Mouse (Mus musculus) gastrocnemius, postnatal 14 days (tissue): ENCODE results near the gene Ralgapa1. TPM values are rescaled to one million over a fixed set of nuclear protein-coding genes. Genes with fewer than 3 reads are reported as not detected.
"Not testable (repeated sequence)": the region's sequence is repeated elsewhere in the genome, so short reads cannot be mapped to it uniquely, and the experiment has no call there.

Experiments used
- DNase-seq: peaks from one replicate; pipeline ENCODE4 v3.0.0; 2021; ENCODE audit warnings: mixed read lengths
- intact Hi-C: fragments of 180-260 bp; cut with DNase I; formaldehyde crosslinking; loops from one replicate; pipeline ENCODE4 v1.15.1; 2025; ENCODE audit warnings: low total_unique reads
- total RNA-seq, 2 experiments: library from RNA; stranded (reverse); gene quantifications; 2 replicates each; pipeline ENCODE4 v1.2.3; 2021

Gene Ralgapa1
- total RNA-seq, 2 experiments from 2014 or later: 28.4 to 30.6 TPM

DNA sequence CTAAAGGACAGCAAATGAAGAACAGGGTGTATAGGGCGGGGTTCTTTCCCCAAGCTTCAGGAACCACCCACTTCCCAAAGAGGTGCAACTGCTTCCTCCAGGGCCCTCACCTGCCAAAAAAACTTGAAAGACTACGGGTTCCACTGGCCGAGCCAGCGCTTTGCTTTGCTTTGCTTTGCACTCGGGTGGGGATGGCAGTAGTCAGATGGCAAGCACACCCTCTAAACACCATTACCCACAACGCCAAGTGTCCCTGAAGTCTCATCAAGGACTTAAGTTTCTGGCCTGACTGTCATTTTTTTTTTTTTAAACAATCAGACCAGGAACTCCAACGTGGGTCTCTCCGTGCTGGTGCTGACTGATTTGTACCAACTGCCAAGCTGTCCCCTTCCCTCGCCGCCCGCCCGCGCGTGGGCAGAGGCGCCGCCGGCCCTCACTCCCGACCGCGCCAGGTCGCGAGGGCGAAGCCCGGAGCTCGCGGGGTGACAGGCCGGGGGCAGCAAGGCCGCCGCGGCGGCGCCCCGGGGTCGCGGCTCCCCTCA lies 777 bp downstream of the Ralgapa1 start:
- intact Hi-C loops: no loop called here
- DNase-seq: peak; percentile 32

- DNase-seq: no peak
- intact Hi-C loops: no loop called here
These were observed 4.5 kb downstream of the Ralgapa1 start for GRCm38 (mm10) chr12:55816488-55816887.

- intact Hi-C loops: no loop called here
- DNase-seq: no peak
These were observed 15.9 kb downstream of the Ralgapa1 start for GRCm38 (mm10) chr12:55805035-55805434.

GRCm38 (mm10) chr12:55801131-55801530 lies 19.8 kb downstream of the Ralgapa1 start:
- intact Hi-C loops: no loop called here
- no peak for DNase-seq

DNA sequence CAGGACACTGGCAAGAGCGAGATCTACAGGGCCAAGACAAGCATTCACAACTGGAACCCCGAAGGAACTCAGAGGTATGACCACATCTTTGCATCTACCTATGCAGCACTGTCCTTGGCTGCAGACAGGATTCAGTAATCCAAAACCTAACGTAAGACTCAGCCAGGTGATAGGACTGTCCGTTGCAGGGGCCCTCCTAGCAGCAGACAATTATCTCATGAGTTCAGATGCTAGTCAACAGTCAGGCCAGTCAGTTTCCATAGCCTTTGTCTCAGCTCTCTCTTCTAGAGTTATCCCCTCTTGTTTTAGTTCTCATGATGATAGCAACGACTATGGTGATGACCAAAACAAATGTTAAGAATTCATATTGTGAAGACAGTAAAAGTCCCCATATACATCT lies 20.8 kb downstream of the Ralgapa1 start:
- intact Hi-C loops: no loop called here
- no peak for DNase-seq

- DNase-seq: no peak
- intact Hi-C loops: no loop called here
These were observed 22.2 kb downstream of the Ralgapa1 start for GRCm38 (mm10) chr12:55798745-55799144.

GRCm38 (mm10) chr12:55797103-55797502 lies 23.9 kb downstream of the Ralgapa1 start:
- DNase-seq: no peak
- intact Hi-C loops: no loop called here

DNA sequence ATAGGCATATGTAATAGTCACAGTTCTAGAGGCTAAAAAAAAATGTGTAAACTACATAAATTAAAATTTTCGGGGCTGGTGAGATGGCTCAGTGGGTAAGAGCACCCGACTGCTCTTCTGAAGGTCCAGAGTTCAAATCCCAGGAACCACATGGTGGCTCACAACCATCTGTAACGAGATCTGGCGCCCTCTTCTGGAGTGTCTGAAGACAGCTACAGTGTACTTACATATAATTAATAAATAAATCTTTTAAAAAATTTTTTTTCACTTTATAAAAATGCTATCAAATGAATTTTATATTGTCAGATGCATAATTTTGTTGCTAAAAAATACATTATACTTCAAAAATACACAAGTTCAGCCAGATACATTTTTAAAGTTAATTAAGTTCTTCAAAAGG lies 26.5 kb downstream of the Ralgapa1 start:
- intact Hi-C loops: not testable (repeated sequence)

DNA sequence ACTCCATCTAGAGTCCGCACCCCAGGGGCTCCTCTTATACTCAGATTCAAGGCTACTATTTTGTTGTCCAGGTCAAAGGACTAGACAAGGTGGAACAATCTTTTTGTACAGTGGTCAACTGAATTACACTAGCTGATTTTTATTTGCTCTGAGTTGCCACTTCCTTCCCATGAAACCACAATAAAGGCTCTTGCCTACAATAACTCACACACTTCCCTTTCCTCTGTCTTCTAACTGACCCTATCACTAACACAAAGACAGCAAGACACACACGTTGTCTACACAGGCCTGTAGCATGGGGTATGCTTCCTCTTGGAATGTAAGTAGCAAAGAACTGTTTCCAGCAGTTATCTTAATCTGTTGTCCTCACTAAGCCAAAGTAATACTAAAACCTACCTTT lies 35.7 kb downstream of the Ralgapa1 start:
- DNase-seq: no peak
- intact Hi-C loops: no loop called here

More for the DNA sequence above, 26.5 kb downstream of the Ralgapa1 start:
- not testable (repeated sequence) for DNase-seq

- DNase-seq: no peak
- intact Hi-C loops: loop anchor here (5.0 kb wide), 1 partner anchor 50 kb away; no protein-coding TSS in a partner anchor
These were observed 38.3 kb downstream of the Ralgapa1 start for GRCm38 (mm10) chr12:55782662-55783061.

DNA sequence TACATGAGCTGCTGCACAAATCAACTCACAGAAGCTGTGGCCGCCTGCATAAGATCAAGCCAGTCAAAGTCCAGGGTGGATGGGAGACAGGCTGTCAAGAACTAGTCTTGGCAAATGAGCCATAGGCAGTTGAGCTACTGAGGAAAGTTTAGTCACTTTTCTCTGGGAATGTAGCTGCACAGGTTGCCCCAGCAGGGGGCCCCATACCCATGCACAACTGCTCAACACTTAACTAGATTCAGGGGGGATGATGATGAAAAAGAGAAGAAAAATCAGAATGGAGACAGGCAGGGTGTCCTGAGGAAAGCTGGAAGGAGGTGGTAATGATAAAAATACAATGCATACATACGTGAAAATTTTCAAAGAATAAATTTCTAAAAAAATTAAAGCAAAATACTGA lies 42.7 kb downstream of the Ralgapa1 start:
- peak; percentile 12 for DNase-seq
- intact Hi-C loops: no loop called here

- intact Hi-C loops: no loop called here
- no peak for DNase-seq
These were observed 43.6 kb downstream of the Ralgapa1 start for GRCm38 (mm10) chr12:55777356-55777755.

GRCm38 (mm10) chr12:55774316-55774715 lies 46.7 kb downstream of the Ralgapa1 start:
- DNase-seq: no peak
- intact Hi-C loops: no loop called here

GRCm38 (mm10) chr12:55720319-55720718 lies 100.6 kb downstream of the Ralgapa1 start:
- intact Hi-C loops: no loop called here
- no peak for DNase-seq

DNA sequence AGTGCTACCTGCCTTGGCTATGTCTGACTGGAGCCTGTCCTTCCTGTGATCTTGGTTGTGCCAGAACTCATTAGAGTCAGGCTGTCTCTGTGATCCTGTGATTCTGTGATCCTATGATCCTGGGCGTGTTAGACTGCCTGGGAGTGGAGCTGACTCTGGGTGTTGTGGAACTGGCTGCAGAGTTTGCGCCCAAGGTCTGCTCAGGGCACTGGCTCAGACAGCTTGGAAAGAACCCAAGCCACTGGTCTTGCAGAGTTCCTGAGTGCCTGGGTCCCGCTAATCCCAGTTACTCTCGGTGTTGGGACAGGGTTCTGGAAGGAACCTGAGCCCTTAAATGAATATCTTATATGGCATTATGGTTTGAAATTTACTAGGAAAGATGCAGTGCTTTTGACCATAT lies 115.1 kb downstream of the Ralgapa1 start:
- no peak for DNase-seq
- intact Hi-C loops: no loop called here

DNA sequence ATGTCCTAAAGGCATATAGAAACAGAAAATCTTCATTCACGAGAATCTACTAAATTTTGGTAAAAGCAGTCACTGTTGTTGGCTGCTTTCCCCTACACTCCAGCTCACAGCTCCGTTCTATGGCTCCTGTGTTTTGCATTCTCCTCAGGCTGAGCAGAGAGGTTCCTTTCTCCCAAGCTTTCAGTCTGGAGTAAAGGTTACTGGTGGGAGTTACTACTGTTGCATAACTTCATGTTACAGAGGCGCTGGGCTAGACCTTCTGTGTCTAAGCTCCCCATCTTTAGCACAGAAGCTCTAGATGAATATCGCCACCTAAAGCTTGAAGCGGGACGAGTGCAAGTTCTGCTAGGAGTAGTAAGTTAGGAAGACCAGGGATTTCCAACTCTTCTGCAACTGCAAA lies 154.3 kb downstream of the Ralgapa1 start:
- no peak for DNase-seq
- intact Hi-C loops: no loop called here

GRCm38 (mm10) chr12:55663194-55663593 lies 157.8 kb downstream of the Ralgapa1 start:
- intact Hi-C loops, DNase-seq: not testable (repeated sequence)

DNA sequence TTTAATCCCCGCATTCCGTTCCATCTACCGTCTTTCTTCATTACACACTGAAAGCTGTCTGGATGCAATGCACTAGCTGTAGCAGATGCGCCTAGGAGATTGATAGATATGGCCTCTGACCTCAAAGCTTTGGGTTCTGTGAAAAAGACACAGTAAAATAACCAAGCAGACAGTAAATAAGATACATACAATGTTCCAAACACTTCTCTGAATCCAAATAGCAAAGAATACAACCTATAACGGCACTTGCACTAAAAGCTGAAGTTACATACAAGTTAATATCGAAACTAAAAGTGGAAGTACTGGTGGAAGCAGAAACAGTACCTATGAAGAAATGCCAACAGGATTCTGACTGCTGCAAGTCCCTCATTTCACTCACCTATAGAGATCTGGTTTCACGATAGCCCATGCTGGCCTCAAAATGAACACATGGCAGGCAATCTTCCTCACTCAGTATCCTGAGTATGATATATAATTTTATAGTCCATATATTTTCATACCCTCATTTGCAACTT lies 172.9 kb downstream of the Ralgapa1 start:
- DNase-seq: no peak
- intact Hi-C loops: no loop called here

- intact Hi-C loops: no loop called here
- no peak for DNase-seq
These were observed 194.3 kb downstream of the Ralgapa1 start for GRCm38 (mm10) chr12:55626711-55627110.

GRCm38 (mm10) chr12:55623254-55623653 lies 197.7 kb downstream of the Ralgapa1 start:
- intact Hi-C loops: no loop called here
- DNase-seq: no peak

DNA sequence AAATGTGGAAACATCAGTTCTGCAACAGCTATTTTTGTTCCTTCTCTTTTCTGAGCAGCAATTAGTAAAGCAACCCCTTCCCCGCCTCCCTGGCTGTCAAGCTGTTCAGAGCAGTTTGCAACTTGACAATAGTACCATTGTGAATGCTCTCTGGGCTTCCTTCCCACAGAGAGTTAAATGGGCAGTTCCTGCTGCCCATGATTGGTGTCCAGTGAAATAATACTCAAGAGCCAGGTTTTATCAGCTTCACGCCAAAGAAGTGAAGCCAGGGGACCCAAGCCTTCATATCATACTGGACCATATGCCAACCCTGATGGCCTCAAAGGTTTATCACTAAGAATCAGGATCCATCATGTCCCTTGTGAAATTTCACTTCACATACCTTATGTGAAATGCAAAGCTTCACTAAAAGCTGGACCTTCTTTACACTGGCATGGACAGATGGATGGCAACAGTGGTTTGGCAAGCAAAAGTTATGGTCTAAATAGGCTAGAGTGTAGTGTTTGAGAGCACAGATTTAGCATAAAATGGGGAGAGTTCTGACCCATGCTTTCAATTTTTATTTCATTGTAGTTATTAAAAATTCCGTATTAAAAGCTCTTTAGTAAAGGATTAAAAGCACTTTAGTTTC lies 198.2 kb downstream of the Ralgapa1 start:
- intact Hi-C loops: no loop called here
- no peak for DNase-seq
